Mouse (Mus musculus) embryonic facial prominence, embryonic 10.5 days (tissue): ENCODE measurements around the gene Gm21887. TPM values are rescaled to one million over a fixed set of nuclear protein-coding genes. Genes with fewer than 3 reads are reported as not detected.

Experiments used
- polyA plus RNA-seq: library from polyadenylated mRNA; unstranded; fragments of >200 nt; fragmentation: Nextera tagmentation; extraction: Ambion mirVana; gene quantifications from 2 replicates; pipeline ENCODE4 v1.2.1, GENCODE M21; 2016

Gene Gm21887
- polyA plus RNA-seq, 1 experiment from 2014 or later: 259 TPM

Other genes starting within 250 kb of the Gm21887 start
- 0.27 and 0.33 TPM in 2 replicates for gene 4933400A11Rik, start 230.0 kb upstream of the Gm21887 start, polyA plus RNA-seq